Mouse (Mus musculus) gastrocnemius, postnatal 4 days (tissue): ENCODE results near the gene Sdk1. TPM values are rescaled to one million over a fixed set of nuclear protein-coding genes. Genes with fewer than 3 reads are reported as not detected.
"Not testable (repeated sequence)": the region's sequence is repeated elsewhere in the genome, so short reads cannot be mapped to it uniquely, and the experiment has no call there.

Source experiments
- DNase-seq, 2 experiments: peaks; one replicate each; pipeline ENCODE4 v3.0.0; 2021 to 2022; ENCODE audit warnings: low spot score in 2 of 2, mixed read lengths in 2 of 2
- total RNA-seq, 2 experiments: library from RNA; stranded (reverse); gene quantifications; 2 replicates each; pipeline ENCODE4 v1.2.3; 2021

Gene Sdk1
- total RNA-seq, 2 experiments from 2014 or later, result 13.5 to 15.7 TPM

- no peak for DNase-seq
Observed at GRCm38 (mm10) chr5:141625401-141625800, 384.1 kb downstream of the Sdk1 start.

GRCm38 (mm10) chr5:141631641-141632040 lies 390.4 kb downstream of the Sdk1 start:
- DNase-seq, result no peak

GRCm38 (mm10) chr5:141633271-141633670 lies 392.0 kb downstream of the Sdk1 start:
- DNase-seq, result no peak

GRCm38 (mm10) chr5:141636406-141636805 lies 395.1 kb downstream of the Sdk1 start:
- no peak for DNase-seq

GRCm38 (mm10) chr5:141637054-141637453 lies 395.8 kb downstream of the Sdk1 start:
- not testable (repeated sequence) for DNase-seq

GRCm38 (mm10) chr5:141645671-141646070 lies 404.4 kb downstream of the Sdk1 start:
- no peak for DNase-seq

- no peak for DNase-seq
Observed at GRCm38 (mm10) chr5:141646621-141647020, 405.3 kb downstream of the Sdk1 start.

GRCm38 (mm10) chr5:141649831-141650375 lies 408.6 kb downstream of the Sdk1 start:
- no peak for DNase-seq

- DNase-seq, result no peak
Observed at GRCm38 (mm10) chr5:141651690-141652377, 410.5 kb downstream of the Sdk1 start.

- DNase-seq, result no peak
Observed at GRCm38 (mm10) chr5:141676371-141676770, 435.1 kb downstream of the Sdk1 start.

- no peak for DNase-seq
Observed at GRCm38 (mm10) chr5:141677034-141677433, 435.7 kb downstream of the Sdk1 start.

- no peak for DNase-seq
Observed at GRCm38 (mm10) chr5:141677841-141678240, 436.6 kb downstream of the Sdk1 start.

GRCm38 (mm10) chr5:141686876-141687420 lies 445.7 kb downstream of the Sdk1 start:
- DNase-seq, result no peak

- no peak for DNase-seq
Observed at GRCm38 (mm10) chr5:141689442-141690105, 448.3 kb downstream of the Sdk1 start.

GRCm38 (mm10) chr5:141691482-141691975 lies 450.2 kb downstream of the Sdk1 start:
- DNase-seq, result peak; percentile 40 to 72

- DNase-seq, result no peak
Observed at GRCm38 (mm10) chr5:141693716-141694115, 452.4 kb downstream of the Sdk1 start.

- no peak for DNase-seq
Observed at GRCm38 (mm10) chr5:141694901-141695300, 453.6 kb downstream of the Sdk1 start.

GRCm38 (mm10) chr5:141698406-141698805 lies 457.1 kb downstream of the Sdk1 start:
- no peak for DNase-seq

GRCm38 (mm10) chr5:141720751-141721150 lies 479.5 kb downstream of the Sdk1 start:
- no peak for DNase-seq

- DNase-seq, result no peak
Observed at GRCm38 (mm10) chr5:141727968-141728367, 486.7 kb downstream of the Sdk1 start.

- DNase-seq, result no peak
Observed at GRCm38 (mm10) chr5:141730006-141730405, 488.7 kb downstream of the Sdk1 start.

GRCm38 (mm10) chr5:141738725-141739124 lies 497.4 kb downstream of the Sdk1 start:
- no peak for DNase-seq
